Mouse (Mus musculus) heart, adult 2 months (tissue): ENCODE measurements at regions not wholly inside any gene's neighbourhood (a gene's known extent, or its start where the extent isn't known, plus 50 kb on each side); places are given as distances from the start of the nearest gene placed in this dataset.

Source experiments
- CTCF ChIP-seq: fragments of 200-600 bp; IDR thresholded peaks from 2 replicates; pipeline ENCODE4 v1.8.1; 2022; ENCODE audit warnings: antibody characterized with exemption, mild to moderate bottlenecking, moderate library complexity
- EP300 ChIP-seq: fragments of 200-500 bp; IDR thresholded peaks from 2 replicates; pipeline ENCODE4 v1.6.1; 2011; ENCODE audit warnings: low read depth, low read length, control low read depth; ENCODE audit not compliant: insufficient read depth
- POLR2A ChIP-seq: fragments of 200-500 bp; IDR thresholded peaks from 2 replicates; pipeline ENCODE4 v1.6.1; 2011; ENCODE audit warnings: mild to moderate bottlenecking, low read depth, low read length, control low read depth; ENCODE audit not compliant: insufficient read depth

DNA sequence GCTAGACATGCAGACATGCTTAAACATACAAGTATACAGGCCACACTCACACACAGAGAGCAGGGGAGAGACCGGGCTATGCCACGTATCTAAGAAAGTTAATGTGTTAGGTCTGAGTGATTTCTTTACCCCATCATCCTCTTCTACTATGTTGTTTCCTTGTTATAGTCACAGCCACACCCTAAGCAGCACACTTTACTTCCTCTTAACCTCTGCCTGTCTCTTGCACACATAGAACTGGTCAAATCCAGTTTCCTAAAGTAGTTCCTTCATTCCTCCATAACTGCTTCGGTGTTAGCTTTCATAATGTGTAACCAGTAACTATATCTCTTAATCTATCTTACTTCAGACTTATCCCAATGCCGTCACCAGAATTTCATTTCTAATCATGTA lies 186.4 kb downstream of the Rnf152 start:
- no peak for TF ChIP-seq CTCF
- no peak for TF ChIP-seq POLR2A
- no peak for TF ChIP-seq EP300
